Mouse (Mus musculus): Measurements from ENCODE around the gene B4galt5. TPM values are rescaled to one million over a fixed set of nuclear protein-coding genes. Genes with fewer than 3 reads are reported as not detected.
"Not testable (repeated sequence)": the region's sequence is repeated elsewhere in the genome, so short reads cannot be mapped to it uniquely, and the experiment has no call there.

The B4galt5 gene
- 10 to 100 TPM; 15.0 to 17.6 TPM for total RNA-seq (2021)
- long read RNA-seq, experiment 1, partial matches to known transcripts, result 0 of 4 reads
- long read RNA-seq, experiment 1, other reads (novel, unspliced or antisense), result 4 of 4 reads
- long read RNA-seq, experiment 2, partial matches to known transcripts, result 0 of 7 reads
- long read RNA-seq, experiment 2, other reads (novel, unspliced or antisense), result 7 of 7 reads

DNA sequence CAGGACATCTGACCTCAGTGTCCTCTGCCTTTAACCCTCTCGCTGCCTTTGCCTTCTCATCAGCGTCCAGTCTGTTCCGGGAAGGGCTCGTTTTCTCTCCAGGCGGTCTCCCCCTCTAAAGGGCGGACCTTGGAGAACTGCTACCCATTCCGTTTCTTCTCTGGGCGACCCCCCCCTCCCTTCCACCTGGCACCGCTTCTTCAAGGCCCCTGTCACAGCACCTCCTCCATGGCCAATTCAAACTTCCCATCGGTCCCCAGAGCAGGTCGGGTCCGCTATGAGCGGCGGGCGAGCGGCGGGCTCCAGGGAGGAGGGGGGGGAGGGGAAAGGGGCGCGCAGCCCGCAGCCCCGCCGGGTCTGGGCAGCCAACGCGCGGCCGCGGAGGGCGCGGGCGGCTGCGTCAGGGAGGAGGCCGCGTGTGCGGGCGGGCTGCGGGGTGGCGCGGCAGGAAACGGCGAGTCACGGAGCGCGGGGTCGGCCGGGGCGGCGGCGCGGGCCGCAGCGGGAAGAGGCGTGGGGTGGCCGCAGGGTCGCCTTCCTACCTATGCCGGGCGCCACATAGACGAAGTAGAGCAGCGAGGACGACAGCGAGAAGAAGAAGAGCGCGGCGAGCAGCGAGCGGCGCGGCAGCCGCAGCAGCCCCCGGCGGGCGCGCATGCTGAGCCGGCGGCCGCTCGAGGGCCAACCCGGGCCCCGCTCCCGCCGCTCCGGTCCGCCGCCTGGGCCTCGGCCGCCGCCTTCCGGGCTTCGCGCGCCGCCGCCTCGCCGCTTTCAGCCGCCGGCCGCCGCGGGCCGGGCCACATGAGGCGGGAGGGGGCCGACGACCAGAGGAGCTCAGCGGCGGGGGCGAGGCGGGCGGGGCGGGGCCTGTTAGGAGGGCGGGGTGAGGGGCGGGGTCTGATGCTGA, at the start of gene B4galt5:
TSS of gene B4galt5 (minus strand) at position 808 of the 907 bp plus-strand sequence.
- peak; percentile 40 for DNase-seq
- intact Hi-C loops (cut with DNase I; ENCODE audit: low total_unique reads), result no loop called here

DNA sequence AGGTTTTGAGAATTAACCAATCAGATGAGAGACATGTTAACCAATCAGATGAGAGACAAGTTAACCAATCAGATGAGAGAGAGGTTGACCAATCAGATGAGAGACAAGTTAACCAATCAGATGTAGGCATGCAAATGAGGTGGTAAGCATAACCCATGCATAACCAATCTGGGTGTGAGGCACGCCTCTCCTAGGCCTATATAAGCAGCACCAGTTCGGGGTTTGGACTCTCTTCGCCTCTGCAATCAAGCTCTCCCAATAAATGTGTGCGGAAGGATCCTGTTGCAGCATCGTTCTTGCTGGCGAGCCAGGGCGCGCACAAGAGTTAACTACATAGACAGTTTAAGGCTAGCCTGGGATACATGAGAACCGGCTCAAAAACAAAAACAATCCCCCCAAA, 47.4 kb upstream of the B4galt5 start:
- intact Hi-C loops (cut with DNase I; ENCODE audit: low total_unique reads); DNase-seq: not testable (repeated sequence)

DNA sequence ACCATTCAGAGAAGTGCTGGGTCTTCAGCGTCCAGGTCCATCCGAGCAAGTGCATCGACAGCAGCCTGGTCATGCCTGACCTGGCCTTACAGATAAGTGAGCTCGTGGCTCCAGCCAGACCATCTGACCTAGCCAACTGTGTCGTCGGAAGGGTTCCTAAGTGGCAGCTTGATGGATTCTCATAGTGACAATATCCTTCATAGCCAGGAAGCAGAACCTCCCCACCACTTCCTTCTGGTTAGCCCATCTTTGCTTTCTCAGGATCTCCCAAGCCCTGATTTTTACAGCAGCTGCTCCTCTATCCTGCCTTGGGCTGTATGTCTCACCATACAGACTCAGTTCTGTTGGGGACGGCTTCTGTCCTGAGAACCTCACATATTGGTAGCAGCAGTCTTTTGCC, 45.4 kb upstream of the B4galt5 start:
- no peak for DNase-seq
- intact Hi-C loops (cut with DNase I; ENCODE audit: low total_unique reads), result no loop called here

DNA sequence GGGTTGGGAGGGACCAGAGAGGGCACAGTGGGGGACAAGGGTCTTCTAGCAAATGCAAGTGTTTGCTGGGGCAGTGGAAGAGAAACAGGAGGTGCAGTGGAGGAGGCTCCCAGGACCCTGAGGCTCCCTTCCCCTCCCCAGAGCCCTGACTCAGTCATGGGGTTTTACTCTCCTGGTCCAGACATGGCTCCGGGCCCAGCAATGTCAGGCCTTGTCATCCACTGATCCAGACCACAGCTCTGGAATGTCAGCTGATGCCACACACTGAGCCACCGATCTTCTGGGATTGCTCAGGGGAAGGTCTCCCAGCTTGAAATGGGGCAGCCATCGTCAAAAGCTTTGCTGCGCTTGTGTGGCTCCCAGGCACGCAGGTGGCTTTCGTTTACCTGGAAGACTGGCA, 38.0 kb upstream of the B4galt5 start:
- intact Hi-C loops (cut with DNase I; ENCODE audit: low total_unique reads), result no loop called here
- DNase-seq, result no peak

DNA sequence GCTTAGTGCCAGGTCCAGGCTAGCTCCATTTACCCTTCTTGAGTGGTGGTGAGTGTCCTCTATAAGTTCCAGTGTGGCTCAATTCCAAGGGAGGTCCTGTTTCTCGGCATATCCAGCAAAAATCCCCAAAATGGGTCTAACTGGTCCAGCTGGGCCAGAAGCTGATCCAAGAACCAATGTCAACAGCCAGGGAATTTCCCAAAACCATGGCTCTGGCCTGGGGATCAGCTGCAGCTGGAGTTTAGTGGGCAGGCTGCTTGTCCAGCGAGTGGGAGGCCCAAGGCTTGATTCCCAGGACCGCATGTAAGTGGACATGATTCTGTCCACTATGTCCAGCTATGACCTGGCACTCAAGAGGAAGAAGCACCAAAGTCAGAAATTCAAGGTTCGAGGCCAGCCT, 37.5 kb upstream of the B4galt5 start:
- DNase-seq, result peak; percentile 30

DNA sequence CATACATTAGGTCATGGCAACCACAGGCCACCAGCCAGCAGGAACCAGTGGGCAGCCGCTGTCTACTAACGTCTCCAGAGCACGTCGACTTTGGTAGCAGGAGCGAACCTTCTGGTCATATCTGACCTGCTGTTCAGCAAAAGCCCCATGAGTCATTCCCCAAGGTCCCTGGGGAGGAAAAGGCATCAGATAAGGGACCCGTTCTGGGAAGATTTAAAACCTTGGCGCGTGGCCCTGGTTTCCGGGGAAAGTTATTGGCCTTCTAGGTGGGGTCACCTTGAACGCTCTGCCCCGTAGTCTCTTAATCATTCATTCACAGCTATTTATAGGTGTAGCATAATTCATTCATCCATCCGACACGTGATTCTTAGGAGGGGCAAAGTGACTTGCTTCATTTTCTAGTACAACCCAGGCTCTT, 34.7 kb upstream of the B4galt5 start:
- intact Hi-C loops (cut with DNase I; ENCODE audit: low total_unique reads), result no loop called here
- peak; percentile 35 for DNase-seq

More for the DNA sequence above, 37.5 kb upstream of the B4galt5 start:
- intact Hi-C loops (cut with DNase I; ENCODE audit: low total_unique reads), result no loop called here

DNA sequence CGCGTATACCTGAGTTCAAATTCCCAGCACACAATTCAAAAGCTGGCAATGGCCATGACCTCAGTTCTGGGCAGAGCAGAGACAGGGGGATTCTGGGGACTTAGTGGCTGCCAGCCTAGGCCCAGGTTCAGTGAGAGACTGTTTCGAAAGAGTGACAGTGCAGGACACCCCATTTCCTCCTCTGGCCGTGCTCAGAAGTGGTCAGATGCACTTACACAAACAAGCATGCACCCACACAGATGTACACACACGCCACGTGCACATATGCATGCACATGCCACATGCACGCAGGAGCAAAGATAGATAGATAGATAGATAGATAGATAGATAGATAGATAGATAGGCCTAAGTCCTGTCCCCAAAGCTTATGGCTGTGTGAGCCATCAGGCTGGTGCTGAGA, 33.4 kb upstream of the B4galt5 start:
- intact Hi-C loops (cut with DNase I; ENCODE audit: low total_unique reads), result no loop called here
- no peak for DNase-seq

DNA sequence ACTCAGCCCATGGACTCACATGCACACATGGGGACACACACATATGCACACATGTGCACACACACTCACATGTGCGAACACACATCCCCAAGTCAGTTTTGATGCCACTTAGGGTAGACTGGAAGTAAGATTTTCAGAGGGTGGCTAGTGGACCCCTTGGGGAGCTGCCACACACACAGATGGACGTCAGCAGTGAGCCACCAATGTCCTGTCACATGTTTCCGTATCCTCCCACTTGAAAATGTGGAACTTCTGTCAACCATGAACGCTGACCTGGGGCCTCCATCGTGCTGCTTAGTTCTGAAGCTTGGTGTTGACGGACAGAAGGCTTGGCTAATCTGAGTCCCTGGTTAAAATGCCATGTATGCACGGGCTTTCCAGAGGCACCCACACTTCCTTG, 32.6 kb upstream of the B4galt5 start:
- intact Hi-C loops (cut with DNase I; ENCODE audit: low total_unique reads), result no loop called here
- no peak for DNase-seq

DNA sequence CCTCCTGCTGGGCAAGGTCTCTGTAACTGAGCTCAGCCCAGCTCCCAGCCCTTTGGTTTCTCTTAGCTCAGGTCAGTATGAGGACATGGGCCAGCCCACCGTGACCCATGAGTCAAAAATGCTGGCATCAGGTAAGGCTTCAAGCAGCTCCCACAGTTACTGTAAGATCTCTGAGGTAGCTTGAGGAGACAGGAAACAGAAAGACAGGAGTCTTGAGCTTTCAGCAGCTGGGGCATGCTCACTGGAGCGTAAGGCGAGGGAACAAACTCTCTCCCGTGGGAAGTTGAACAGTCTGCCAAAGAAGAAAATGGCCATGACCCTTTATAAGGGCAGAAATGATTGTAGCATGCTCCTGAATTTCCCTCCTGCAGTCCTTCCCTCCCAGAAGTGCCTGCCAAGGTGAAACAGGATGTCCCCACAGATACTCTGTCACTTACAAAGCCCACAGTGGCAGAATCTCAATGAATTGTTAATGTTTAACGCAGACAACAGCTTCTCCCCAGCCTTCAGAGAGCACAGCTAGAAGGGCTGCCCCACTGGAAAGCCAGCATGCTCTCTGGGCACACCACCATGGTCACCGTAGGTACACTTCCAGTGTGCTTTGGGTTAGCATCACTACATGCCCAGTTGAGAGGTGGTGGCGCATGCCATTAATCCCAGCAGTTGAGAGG, 31.8 kb upstream of the B4galt5 start:
- intact Hi-C loops (cut with DNase I; ENCODE audit: low total_unique reads), result no loop called here
- no peak for DNase-seq

DNA sequence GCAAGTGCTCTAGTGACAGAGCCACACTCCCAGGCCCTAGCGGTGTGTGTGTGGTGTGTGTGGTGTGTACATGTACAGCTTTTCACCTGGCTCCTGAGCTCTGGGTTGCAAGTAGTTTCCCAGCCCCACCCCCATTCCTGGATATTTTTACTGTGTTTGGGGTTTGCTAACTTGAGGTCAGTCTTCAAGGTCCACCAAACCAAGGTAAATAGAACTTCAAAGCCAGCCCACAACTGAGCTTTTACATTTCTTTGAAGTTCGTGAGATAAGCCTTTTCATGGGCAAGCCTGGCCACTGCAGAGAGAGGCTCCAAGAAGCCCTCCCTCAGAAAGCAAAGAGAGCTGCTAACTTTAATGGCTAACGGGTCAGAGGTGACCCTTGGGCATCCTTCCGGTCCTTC, 30.0 kb upstream of the B4galt5 start:
- intact Hi-C loops (cut with DNase I; ENCODE audit: low total_unique reads), result no loop called here
- no peak for DNase-seq

DNA sequence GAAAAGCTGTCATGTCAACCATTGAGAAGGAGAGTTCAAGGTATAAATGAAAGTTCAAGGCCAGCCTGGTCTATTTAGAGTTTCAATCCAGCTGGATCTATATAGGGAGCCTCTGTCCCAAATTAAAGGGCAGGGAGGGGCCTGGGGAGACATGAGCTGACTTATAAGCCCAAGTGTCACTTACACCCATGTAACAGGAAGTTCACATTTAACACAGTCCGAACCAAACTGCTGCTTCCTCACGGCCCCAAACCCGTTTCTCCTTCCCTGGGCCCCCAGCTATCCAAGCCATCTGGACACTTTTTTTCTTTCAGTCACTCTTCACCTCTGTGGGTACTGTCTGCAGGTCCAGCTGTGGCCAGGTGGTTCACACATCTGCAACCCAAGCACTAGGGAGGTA, 28.7 kb upstream of the B4galt5 start:
- intact Hi-C loops (cut with DNase I; ENCODE audit: low total_unique reads), result no loop called here
- no peak for DNase-seq

DNA sequence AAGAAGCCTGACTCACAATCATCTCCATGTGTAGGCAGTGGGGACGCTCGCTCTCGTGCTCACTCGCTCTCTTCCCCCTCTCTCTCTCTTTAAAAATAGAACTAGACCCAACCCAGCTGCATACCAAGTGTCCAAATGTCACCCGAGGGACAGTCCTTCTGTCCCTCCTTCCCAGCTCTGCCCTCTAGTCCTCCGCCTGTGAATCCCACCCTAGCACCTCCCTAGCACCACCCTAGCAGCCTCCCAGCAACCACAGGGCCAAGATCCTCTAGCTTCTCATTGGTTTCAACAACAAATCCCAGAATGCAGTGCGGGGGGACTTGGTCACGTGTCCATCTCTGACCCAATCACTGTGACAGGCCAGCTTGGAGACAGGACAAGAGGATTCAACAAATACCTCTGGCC, 27.2 kb upstream of the B4galt5 start:
- intact Hi-C loops (cut with DNase I; ENCODE audit: low total_unique reads), result no loop called here

DNA sequence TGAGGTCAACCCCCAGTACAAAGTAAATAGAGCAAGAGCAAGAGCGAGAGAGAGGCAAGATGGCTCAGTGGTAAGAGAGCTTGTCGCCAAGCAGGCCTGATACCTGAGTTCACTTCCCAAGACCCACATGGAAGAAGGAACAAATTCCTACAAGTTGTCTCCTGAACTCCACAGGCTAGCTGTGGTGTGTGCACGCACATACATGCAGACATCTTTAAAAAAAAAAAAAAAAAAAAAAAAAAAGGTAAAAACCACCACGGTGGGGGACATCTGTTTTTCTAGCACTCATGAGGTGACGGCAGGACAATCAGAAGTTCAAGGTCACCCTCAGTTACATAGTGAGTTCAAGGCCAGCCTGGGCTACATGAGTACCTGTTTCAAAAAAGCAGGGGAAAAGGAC, 26.7 kb upstream of the B4galt5 start:
- intact Hi-C loops (cut with DNase I; ENCODE audit: low total_unique reads), result no loop called here
- no peak for DNase-seq

More for the DNA sequence above, 27.2 kb upstream of the B4galt5 start:
- peak; percentile 58 for DNase-seq

DNA sequence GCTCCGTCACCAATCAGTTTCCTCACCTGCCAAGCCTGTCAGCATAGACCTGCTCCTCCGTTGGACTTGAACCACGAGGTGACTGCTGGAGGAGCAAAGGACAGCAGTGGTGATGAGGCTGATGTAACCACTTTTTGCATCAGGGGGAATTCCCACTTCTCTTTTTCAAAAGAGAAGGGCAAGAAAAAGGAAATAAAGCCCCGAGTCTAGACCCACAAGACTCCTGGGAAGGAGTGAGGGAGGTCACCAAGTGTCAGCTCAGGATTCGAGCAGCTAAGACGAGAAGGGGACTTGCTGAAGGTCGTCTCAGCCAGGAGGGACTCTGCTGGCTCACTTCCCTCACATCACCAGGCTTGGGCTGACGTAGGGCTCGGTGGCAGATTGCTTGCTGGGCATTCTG, 26.2 kb upstream of the B4galt5 start:
- DNase-seq, result no peak
- intact Hi-C loops (cut with DNase I; ENCODE audit: low total_unique reads), result no loop called here

DNA sequence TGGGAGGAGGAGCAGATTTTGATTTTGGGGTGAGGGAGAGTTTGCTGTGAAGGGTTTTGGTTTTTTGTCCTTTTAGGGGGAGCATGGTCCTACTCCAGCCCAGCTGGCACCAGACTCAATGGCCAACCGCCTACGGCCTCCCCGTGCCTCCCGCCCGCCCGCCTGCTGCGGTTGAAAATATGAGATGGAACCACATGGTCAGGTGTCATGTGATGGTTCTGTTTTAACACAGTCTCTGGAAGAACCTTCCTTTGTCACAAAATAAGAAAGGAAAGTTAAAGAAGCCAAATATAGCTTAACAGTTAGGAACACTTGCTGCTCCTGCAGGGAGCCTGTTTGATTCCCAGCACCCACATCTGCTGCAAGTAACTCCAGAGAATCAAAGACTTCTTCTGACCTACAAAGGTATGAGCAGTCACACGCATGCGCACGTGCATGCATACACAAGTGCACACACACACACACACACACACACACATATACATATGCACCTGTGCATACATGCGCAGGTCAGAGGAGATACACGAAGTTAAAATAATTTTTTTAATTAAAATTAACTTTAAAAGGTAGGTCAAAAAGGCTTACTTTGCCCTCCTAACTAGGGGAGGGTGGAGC, 25.3 kb upstream of the B4galt5 start:
- no peak for DNase-seq

DNA sequence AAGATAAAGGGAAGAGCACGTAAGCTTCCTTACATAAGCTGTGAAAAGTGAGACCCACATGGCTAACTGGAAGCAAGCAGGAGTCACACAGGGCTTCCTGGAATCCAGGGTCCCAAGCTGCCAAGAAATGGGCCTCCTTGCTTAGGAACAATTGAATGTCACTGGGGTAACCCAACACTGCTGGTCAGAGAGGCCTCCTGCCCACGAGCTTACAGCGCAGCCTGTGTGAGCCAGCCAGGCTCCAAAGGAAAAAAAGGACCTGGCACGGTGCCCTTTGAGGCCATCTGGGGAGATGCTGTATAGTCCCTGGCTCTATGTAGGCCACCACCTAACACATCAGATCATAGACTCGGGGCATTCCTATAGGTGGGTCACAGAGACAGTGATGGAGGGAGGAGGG, 24.3 kb upstream of the B4galt5 start:
- intact Hi-C loops (cut with DNase I; ENCODE audit: low total_unique reads), result no loop called here
- peak; percentile 72 for DNase-seq

More for the DNA sequence above, 25.3 kb upstream of the B4galt5 start:
- intact Hi-C loops (cut with DNase I; ENCODE audit: low total_unique reads), result no loop called here

DNA sequence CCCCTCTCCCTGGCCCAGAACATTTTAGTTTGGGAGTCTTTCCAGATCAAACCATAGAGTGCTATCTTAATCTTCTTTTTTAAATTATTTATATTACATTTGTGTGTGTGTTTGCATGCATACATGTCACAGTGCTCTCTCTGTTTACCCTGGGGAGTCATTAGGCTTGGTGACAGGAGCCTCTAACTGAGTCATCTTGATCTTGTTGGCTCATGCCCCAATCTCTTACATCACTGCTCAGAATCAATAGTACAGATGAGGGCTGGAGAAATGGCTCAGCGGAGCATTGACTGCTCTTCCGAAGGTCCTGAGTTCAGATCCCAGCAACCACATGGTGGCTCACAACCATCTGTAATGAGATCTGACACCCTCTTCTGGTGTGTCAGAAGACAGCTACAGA, 22.5 kb upstream of the B4galt5 start:
- no peak for DNase-seq
- intact Hi-C loops (cut with DNase I; ENCODE audit: low total_unique reads), result no loop called here

DNA sequence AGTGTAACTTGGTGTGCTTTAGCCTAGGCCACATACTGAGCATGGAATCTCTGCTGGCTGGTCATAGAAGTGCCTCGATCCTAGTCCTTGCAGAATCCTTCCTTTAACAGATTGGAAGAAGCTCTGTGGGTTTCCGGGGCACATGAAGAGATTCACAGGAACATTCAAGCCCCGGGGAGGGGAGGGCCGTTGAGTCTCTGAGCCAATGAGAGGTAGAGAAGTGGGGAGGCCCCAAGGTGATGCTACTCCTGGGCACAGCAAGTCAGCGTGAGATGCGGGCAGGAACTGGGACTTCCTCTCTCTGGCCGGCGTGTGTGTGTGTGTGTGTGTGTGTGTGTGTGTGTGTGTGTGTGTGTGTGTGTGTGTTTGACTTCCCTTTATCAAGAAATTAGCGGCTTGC, 19.3 kb upstream of the B4galt5 start:
- DNase-seq, result no peak
- intact Hi-C loops (cut with DNase I; ENCODE audit: low total_unique reads), result no loop called here

DNA sequence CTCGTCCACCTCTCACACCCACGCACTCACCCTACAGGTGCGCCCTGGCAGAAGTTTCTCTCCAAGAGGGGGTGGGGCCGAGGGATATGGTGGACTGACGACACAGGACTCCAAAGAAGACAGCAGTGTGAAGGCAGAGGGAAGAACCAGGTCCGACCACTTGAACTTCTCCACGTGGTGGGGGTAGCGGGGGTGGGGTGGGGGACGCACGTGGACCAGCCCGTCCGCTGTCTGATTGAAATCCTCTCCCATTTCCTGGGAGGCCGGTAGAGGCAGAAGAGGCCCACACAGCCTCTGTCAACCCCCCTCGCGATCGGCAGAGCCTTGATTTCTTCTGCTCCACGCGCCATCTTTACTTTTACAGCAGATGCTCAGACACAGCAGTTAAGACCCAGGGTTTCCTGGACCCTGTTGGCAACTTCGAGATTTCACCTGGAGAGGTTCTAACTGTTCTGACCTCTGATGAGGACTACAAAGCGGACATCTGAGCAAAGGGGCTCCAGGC, 18.8 kb upstream of the B4galt5 start:
- DNase-seq, result no peak
- intact Hi-C loops (cut with DNase I; ENCODE audit: low total_unique reads), result no loop called here

DNA sequence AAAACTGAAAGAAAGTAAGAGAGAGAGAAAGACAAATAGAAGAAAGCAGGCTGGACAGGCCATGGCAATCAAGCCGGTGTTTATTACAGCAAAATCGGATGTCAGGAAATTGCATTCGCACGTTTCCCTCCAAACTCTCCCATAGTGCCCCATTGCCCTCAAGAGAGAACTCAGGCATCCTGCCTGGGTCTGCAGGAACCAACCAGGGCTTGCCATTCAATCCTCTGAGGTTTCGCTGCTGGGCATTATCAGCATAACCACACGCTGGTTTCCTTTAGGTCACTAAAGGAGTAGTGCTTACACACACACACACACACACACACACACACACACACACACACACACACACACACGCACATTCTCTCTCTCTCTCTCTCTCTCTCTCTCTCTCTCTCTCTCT, 18.3 kb upstream of the B4galt5 start:
- DNase-seq, result no peak
- intact Hi-C loops (cut with DNase I; ENCODE audit: low total_unique reads), result no loop called here
